Mouse (Mus musculus) ovary, postnatal 36 days (tissue): ENCODE measurements around the gene Sgip1.

Experiments used
- DNase-seq: peaks from one replicate; pipeline ENCODE4 v3.0.0; 2022; ENCODE audit warnings: low spot score, mixed read lengths

The Sgip1 gene

DNA sequence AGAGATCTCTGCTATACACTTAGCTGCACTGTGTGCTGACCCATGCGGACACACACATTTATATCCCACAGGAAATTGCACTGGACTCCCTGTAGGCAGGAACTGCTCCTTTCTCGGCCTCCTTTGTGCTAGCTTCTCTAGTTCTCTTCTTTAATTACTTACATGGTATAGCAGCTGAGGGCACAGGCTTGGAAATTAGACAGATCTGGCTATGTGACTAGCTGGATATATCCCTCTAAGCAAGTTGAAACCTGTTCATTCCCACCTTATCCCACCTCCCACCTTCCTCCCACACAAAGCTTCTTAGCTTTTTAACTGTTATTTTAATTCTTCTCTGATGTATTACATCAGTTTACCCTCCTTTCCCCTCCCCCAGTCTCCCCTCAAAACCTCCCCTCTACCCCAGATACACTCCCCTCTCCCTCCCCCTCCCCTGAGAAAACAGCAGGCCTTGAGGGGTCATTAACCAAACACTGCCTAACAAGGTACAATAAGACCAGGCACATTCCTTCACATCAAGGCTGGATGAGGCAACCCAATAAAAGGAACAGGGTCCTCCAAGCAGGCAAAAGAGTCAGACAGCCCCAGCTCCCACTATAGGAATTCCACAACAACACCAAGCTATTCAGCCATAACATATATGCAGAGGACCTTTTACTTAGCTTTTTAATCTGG is 34.6 kb downstream of the Sgip1 start:
- DNase-seq = no peak

GRCm38 (mm10) chr4:102779902-102780301 is 38.8 kb downstream of the Sgip1 start:
- no peak for DNase-seq

- no peak for DNase-seq
These were observed 42.1 kb downstream of the Sgip1 start for GRCm38 (mm10) chr4:102783063-102783748.

GRCm38 (mm10) chr4:102785158-102785557 is 44.1 kb downstream of the Sgip1 start:
- DNase-seq = no peak

DNA sequence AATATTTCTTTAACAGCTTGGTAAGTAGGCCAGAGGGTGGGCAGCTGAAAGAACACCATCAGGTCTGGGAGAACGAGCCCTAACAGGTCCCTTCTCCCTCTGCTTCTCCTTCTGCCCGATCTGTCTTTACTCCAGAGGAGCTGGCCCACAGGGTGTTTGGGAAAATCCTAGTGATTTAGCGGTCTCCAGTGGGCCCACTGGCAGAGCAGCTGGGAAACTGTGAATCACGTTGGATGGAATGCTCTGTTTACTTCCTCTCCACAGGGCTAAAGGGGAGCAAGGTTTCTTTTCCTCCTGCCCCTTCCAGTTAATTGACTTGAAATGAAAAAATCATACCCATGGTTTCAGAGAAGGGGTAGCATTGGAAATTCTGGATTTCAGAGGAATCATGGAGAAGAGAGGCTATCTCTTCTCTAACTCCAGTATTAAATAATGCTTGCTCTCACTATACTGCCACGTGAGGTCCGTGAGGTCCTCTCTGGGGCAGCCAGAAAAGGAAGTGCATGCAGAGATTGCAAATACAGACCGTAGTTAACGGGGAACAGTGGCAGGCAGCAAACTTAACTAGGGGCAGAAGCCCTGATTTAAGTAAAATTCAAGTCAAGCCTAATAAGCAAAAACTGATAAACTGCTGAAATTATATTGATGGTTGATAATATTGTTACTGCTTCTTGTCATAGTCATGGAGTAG is 51.1 kb downstream of the Sgip1 start:
- no peak for DNase-seq

- no peak for DNase-seq
These were observed 60.4 kb downstream of the Sgip1 start for GRCm38 (mm10) chr4:102801471-102801870.

DNA sequence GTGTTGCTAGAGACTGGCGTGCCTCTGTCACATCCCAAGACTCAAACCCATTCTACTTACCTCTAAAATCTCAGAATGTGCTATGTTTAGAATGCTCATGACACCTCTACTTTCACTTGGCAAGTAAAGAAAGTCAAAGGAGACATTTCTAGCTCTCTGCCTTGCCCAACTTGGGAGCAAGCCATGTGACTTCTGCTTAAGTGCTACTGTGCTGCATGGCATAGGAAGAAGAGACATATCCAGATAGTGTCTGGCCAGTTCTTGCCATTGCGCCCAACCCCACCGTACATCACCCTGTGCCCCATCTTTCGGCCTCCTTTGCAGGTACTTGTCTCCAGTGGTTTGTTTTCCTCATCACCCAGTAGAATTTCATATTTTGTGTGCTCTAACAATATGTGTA is 60.8 kb downstream of the Sgip1 start:
- DNase-seq = no peak

- DNase-seq = no peak
These were observed 63.5 kb downstream of the Sgip1 start for GRCm38 (mm10) chr4:102804611-102805010.

DNA sequence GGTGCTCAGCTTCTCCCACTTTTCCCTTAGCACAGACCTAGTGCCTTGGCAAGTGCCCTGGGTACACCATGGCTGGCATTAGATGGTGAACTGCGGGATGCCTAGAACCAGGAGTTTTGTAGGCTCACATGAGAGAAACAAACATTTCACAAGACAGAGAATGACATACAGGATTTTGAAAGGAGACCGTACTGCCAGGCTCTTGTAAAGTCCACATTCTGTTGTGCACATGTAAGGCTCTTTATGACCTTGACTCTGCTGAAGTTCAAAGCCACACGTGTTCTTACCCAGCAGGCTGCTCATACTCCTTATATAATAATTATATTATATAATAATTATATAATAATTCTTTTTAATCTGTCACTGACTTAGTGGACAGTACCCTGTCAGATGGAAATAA is 65.9 kb downstream of the Sgip1 start:
- no peak for DNase-seq

- no peak for DNase-seq
These were observed 67.2 kb downstream of the Sgip1 start for GRCm38 (mm10) chr4:102808258-102808657.

- no peak for DNase-seq
These were observed 68.2 kb downstream of the Sgip1 start for GRCm38 (mm10) chr4:102809296-102809695.

- DNase-seq = no peak
These were observed 69.2 kb downstream of the Sgip1 start for GRCm38 (mm10) chr4:102810277-102810676.

- DNase-seq = no peak
These were observed 70.1 kb downstream of the Sgip1 start for GRCm38 (mm10) chr4:102811007-102811805.

DNA sequence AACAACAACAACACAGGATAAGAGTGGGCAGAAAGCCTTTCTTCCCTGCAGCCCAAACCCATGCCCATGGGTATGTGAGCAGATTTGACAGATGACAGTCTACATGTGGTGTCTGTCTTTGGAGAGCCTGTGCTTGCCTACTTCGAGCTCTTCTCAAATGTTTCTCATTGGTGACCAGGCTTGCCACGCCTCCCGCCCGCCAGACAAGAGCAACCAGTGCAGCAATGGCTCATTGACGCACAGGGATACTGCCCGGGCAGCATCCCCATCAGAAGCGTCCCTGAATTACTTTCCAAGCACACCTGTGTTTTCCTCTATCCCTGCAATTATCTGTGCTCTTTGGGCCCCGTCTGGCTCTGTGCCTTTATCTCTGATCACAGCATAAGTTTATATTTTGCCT is 72.2 kb downstream of the Sgip1 start:
- no peak for DNase-seq

- DNase-seq = no peak
These were observed 80.7 kb downstream of the Sgip1 start for GRCm38 (mm10) chr4:102821786-102822185.

DNA sequence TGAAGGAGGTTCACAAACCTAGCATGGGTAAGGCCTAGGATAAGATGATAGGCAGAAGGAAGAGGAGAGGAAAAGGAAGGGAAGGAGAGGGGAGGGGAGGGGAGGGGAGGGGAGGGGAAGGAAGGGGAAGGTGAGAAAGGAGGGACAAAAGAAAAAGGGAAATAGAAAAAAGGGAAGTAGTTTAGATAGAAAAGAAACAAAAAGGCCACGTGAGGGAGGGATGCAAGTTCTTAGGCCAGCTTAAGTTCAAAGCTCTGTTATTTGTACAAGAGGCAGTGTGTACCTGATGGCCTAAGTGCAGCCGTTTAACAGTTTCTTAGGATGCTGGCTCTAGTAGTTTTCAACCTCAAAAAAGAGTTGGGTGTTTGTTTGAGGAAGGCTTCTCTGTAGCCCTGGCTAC is 83.4 kb downstream of the Sgip1 start:
- DNase-seq = no peak

- DNase-seq = no peak
These were observed 85.1 kb downstream of the Sgip1 start for GRCm38 (mm10) chr4:102826159-102826558.

DNA sequence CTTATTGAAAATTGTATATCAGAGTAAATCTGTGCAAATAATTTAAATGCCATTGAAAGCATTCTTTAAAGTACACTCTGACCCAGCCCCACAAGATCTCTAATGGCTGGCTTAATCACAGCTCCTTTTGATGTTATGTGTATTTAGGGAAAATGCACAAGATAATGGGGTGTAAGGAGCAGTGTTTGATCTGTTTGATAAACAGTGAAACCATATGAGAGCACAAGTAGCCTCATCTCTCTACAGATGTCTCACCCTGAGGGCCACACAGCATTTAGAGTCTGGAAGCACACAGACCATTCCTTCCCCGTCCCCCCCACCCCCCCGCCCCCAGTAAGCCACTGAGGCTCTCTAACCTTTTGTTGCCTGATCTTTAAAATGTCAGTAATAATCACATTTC is 87.4 kb downstream of the Sgip1 start:
- no peak for DNase-seq

- DNase-seq = no peak
These were observed 92.1 kb downstream of the Sgip1 start for GRCm38 (mm10) chr4:102833191-102833590.

- no peak for DNase-seq
These were observed 92.6 kb downstream of the Sgip1 start for GRCm38 (mm10) chr4:102833726-102834125.

DNA sequence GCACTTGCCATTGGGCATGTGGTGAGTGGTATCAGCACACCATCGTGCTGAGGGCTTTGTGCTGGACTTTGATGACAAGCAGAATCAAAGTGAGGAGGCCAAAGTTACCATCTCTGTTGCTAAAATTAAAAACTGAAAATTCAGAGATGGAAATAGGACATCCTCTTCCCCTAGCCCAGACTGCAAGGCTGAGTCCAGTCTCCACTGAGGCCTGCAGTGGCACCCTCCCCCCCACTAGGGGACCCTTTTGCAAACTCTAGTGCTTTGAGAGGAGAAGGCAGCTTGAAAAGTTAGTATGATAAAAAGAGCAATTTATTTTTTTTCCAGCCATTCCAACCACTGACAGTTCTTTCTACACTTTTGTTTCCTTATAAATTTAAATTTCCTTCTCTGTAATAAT is 93.6 kb downstream of the Sgip1 start:
- DNase-seq = no peak

- DNase-seq = no peak
These were observed 99.1 kb downstream of the Sgip1 start for GRCm38 (mm10) chr4:102840062-102840798.
